Mouse (Mus musculus): Measurements from ENCODE around the gene Aig1. TPM values are rescaled to one million over a fixed set of nuclear protein-coding genes. Genes with fewer than 3 reads are reported as not detected.

Gene Aig1
- polyA plus RNA-seq, 1 experiment: 5.7 TPM

DNA sequence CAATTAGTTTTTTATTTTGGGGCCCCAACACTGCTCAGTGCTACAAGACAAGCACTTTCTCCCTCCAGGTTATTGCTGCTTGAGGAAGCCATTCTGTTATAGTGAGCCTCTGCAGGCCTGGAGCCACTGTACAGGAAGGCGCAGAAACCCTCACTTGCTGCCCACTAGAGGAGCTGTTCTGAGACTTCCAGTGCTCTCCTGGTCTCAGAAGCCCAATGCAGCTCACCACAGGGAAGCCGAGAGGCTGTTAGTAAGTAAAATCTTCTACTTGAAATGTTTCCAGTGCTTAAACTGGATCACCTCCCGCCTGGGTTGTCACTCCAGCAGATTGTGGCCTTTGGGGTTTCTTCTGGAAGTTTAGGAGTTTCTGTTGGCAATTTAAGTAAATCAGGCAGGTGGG lies 186.2 kb downstream of the Aig1 start:
- Histone ChIP-seq H3K36me3 (replicated peaks; ENCODE audit: low read length) (no peaks in the 10 kb centered on the region), H3K9me3 (no peaks in the 10 kb centered on the region), H3K27me3 (replicated peaks) (no peaks in the 10 kb centered on the region), H3K4me3 (replicated peaks) (no peak overlapping the region), H3K4me1 (peaks cover 36% of the 10 kb centered on the region)
- no peak for TF ChIP-seq GATA1 (IDR thresholded peaks at IDR 0.05; ENCODE audit: borderline replicate concordance, low read length)
- TF ChIP-seq FLI1 (IDR thresholded peaks at IDR 0.05; ENCODE audit: low read length): no peak

DNA sequence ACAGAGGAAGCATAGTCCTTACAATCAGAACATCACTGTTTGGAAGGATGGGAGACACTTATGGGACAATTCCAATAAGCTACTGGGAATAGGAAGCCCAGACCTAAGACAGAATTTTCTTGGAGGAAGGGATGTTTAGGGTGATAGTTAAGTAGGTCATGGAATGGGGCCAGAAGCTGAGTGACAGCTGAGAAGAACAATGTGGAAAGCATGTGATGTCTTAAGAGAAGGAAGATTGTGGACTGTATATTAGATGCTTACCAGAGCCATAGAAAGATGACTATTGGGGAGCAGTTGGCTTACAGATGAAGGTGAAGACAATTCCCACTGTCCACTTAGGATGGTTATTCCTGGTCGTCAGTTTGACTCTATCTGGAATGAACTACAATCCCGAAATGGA lies 191.3 kb downstream of the Aig1 start:
- peaks cover under 1% of the 10 kb centered on the region; the same call in 1 of the 2 replicates for H3K4me1 ChIP-seq
- no peak overlapping the region for H3K4me3 ChIP-seq (replicated peaks)
- no peak for TF ChIP-seq FLI1 (IDR thresholded peaks at IDR 0.05; ENCODE audit: low read length)
- TF ChIP-seq GATA1 (IDR thresholded peaks at IDR 0.05; ENCODE audit: borderline replicate concordance, low read length): no peak
- no peaks in the 10 kb centered on the region for H3K27me3 ChIP-seq (replicated peaks)
- no peaks in the 10 kb centered on the region for H3K36me3 ChIP-seq (replicated peaks; ENCODE audit: low read length)
- no peaks in the 10 kb centered on the region for H3K9me3 ChIP-seq

DNA sequence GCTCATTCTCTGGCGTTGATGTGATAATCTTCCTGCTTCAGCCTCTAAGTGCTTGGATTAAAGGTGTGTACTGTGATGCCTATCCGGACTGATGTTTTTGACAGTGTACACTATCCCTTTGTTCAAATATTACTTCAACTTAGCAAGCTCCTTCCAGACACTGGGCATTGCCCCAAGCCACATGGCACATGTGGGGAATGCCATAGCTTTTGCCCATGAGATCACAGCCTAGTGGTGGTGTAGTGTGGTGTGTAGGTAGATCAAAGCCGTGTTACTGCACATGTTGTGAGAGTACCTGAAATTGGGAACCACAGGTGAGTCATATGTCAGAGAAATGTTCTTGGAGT lies 193.8 kb downstream of the Aig1 start:
- H3K36me3 ChIP-seq (replicated peaks; ENCODE audit: low read length): no peaks in the 10 kb centered on the region
- no peak for TF ChIP-seq GATA1 (IDR thresholded peaks at IDR 0.05; ENCODE audit: borderline replicate concordance, low read length)
- TF ChIP-seq FLI1 (IDR thresholded peaks at IDR 0.05; ENCODE audit: low read length): no peak

DNA sequence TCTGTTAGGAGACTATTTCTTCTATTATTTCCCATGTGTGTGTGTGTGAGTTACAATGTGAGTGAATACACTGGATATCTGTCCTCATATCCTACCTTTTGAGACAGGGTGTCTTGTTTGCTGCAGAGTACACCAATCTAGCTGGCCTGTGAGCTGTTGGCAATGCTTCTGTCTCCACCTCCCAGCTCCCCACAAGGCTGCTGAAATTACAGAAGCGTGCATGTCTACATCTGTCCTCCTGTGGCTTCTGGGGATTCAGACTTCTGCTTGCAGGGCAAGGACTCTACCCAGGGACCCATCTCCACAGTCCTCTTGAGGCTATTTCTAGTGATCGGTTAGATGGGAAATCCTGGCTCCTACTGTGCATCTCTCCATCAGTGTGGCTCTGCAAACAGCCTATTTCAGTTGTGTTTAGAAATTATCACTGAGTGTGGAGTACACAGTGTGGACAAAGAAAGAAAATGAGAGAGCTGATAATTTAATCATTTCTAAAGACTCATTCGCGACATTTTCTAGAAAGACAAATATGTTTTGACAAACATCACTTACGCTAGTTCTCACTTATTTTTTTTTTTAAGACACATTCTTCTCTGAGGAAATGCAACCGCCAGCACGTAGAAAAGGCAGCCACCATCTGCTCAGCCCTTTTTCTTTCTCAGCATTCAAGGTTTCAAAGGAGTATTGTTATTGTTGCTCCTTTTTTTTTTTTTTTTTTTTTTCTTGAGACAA lies 194.3 kb downstream of the Aig1 start:
- no peaks in the 10 kb centered on the region for H3K9me3 ChIP-seq
- TF ChIP-seq GATA1 (IDR thresholded peaks at IDR 0.05; ENCODE audit: borderline replicate concordance, low read length) (no peak), FLI1 (IDR thresholded peaks at IDR 0.05; ENCODE audit: low read length) (no peak)
- H3K4me1 ChIP-seq: 0 out of 2 replicates have a peak, but pooled peaks cover 4% of the 10 kb centered on the region
- H3K4me3 ChIP-seq (replicated peaks): no peak overlapping the region
- H3K27me3 ChIP-seq (replicated peaks): no peaks in the 10 kb centered on the region
- H3K36me3 ChIP-seq (replicated peaks; ENCODE audit: low read length): no peaks in the 10 kb centered on the region

More for the DNA sequence above, 193.8 kb downstream of the Aig1 start:
- H3K4me3 ChIP-seq (replicated peaks): no peak overlapping the region
- H3K27me3 ChIP-seq (replicated peaks): no peaks in the 10 kb centered on the region
- H3K4me1 ChIP-seq: 0 out of 2 replicates have a peak, but pooled peaks cover 4% of the 10 kb centered on the region
- H3K9me3 ChIP-seq: no peaks in the 10 kb centered on the region

DNA sequence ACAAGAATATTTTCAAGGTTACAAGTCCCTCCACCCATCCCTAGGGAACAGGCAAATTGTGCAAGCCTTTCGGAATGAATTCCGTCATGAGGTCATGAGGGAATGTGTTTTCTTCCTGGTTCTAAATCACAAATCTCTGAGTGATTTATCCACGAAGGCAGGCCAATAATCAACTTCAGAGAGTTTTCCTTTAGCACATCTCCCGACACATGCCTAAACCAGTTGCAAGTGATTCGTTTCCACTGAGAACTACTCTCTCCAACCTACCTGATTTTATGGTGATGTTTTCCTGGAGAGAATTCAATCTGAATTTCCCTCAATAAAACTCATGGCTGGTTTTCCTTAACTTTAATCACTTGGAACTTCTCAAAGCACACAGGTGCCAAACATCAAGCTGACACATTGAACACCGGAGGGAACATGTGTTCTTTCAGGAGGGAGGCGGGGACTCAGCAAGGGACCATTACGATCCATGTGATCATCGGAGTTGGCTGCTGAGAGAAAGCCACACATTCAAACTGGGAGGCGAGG lies 201.5 kb downstream of the Aig1 start:
- Histone ChIP-seq H3K27me3 (replicated peaks) (no peaks in the 10 kb centered on the region), H3K4me3 (replicated peaks) (no peak overlapping the region), H3K9me3 (no peaks in the 10 kb centered on the region), H3K4me1 (peaks cover 12% of the 10 kb centered on the region), H3K36me3 (replicated peaks; ENCODE audit: low read length) (no peaks in the 10 kb centered on the region)
- TF ChIP-seq FLI1 (IDR thresholded peaks at IDR 0.05; ENCODE audit: low read length) (no peak), GATA1 (IDR thresholded peaks at IDR 0.05; ENCODE audit: borderline replicate concordance, low read length) (no peak)

DNA sequence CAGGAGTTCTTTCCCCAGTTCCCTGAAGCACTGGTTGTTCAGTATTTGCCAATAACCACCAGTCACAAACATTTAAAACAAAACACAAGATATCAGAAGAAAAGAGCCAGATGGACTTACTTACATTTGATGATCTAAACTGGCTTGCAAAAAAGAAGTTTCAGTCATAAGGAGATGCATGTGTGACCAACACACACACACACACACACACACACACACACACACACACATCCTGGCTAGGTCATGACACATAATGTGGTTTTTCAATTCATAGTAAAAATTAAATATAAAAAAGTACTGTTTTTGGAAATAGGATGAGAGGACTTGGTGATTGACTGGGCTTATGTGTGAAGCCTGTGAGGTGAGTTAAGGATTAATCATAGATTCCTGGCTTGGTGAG lies 205.3 kb downstream of the Aig1 start:
- Histone ChIP-seq H3K27me3 (replicated peaks) (no peaks in the 10 kb centered on the region), H3K9me3 (no peaks in the 10 kb centered on the region)

DNA sequence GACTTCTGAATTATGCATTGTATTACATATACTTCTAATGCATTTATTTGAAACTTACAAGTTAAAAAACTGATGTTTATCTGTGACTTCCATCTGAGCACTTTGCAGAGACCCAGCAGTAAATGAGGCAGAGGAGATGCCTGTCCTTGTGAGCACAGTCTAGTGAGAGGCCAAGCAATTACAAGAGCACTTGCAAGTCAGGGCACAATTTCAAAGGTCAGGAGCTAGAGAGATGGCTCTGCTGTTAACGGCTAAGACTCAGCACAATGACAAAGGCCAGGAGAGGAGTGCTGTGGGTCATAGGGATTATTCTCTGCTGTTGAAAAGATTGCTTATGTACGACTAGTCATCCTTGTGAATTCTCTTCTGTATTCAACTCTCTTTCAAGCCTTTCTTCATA lies 209.0 kb downstream of the Aig1 start:
- no peak for TF ChIP-seq FLI1 (IDR thresholded peaks at IDR 0.05; ENCODE audit: low read length)
- TF ChIP-seq GATA1 (IDR thresholded peaks at IDR 0.05; ENCODE audit: borderline replicate concordance, low read length): no peak
- H3K36me3 ChIP-seq (replicated peaks; ENCODE audit: low read length): no peaks in the 10 kb centered on the region
- H3K4me1 ChIP-seq: peaks cover 7% of the 10 kb centered on the region
- no peaks in the 10 kb centered on the region for H3K9me3 ChIP-seq
- no peaks in the 10 kb centered on the region for H3K27me3 ChIP-seq (replicated peaks)
- H3K4me3 ChIP-seq (replicated peaks): no peak overlapping the region

More for the DNA sequence above, 205.3 kb downstream of the Aig1 start:
- Histone ChIP-seq H3K4me1 (peaks cover 8% of the 10 kb centered on the region), H3K36me3 (replicated peaks; ENCODE audit: low read length) (no peaks in the 10 kb centered on the region), H3K4me3 (replicated peaks) (no peak overlapping the region)
- TF ChIP-seq GATA1 (IDR thresholded peaks at IDR 0.05; ENCODE audit: borderline replicate concordance, low read length) (no peak), FLI1 (IDR thresholded peaks at IDR 0.05; ENCODE audit: low read length) (no peak)

DNA sequence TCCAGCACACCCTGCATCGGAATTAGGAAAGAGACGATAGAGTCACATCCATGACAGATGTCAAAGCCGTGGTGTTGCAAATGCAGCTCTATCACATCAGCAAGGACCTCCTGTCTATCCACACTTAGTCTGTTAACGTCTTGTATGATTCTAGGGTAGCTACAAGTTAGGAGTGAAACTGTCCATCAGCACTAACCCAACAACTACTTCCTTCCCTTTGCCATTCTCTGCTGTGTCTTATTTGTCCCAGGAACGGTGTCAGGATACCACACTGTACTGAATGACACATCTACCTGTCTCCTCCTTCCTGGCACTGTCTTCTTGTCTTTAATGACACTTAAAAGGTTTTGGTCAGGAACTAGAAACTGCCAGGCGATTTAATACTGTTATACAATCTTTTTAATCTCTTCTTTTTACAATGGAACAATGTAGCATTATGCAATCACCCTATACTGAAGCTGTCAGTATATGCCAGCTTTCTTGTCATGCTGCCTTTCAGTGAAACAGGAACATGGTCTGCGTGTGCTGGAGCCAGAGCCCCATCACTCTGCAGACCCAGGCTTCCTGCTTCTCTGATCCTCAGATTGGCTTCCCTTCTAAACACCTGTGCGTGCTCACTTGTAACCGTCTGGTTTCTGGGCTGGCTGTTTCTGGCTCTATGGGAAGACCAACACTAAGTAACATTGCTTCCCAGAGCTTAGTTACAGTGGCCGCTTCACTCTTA lies 214.9 kb downstream of the Aig1 start:
- Histone ChIP-seq H3K9me3 (no peaks in the 10 kb centered on the region), H3K36me3 (replicated peaks; ENCODE audit: low read length) (no peaks in the 10 kb centered on the region), H3K4me3 (replicated peaks) (no peak overlapping the region), H3K27me3 (replicated peaks) (no peaks in the 10 kb centered on the region), H3K4me1 (no peaks in the 10 kb centered on the region)
- TF ChIP-seq FLI1 (IDR thresholded peaks at IDR 0.05; ENCODE audit: low read length) (no peak), GATA1 (IDR thresholded peaks at IDR 0.05; ENCODE audit: borderline replicate concordance, low read length) (no peak)

DNA sequence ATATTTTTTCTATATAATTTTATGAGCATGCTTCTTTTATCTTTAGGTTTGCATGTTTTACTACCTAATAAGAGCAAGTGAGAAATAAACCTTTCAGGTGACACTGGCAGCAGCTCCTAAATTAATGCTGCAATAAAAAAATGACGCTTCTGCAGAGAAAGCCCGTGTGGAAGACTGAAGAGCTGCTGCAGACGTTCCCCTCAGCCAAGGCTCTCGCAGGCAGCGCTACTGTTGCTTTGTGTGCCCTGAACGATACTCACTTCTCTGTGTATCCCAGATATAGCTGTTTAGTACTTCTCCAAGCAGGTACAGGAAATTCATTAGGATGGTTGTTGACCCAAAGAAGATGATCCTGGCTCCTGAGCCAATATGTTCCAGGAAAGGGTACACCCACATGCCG lies 215.5 kb downstream of the Aig1 start:
- Histone ChIP-seq H3K27me3 (replicated peaks) (no peaks in the 10 kb centered on the region), H3K9me3 (no peaks in the 10 kb centered on the region), H3K36me3 (replicated peaks; ENCODE audit: low read length) (no peaks in the 10 kb centered on the region), H3K4me3 (replicated peaks) (no peak overlapping the region), H3K4me1 (no peaks in the 10 kb centered on the region)
- TF ChIP-seq FLI1 (IDR thresholded peaks at IDR 0.05; ENCODE audit: low read length) (no peak), GATA1 (IDR thresholded peaks at IDR 0.05; ENCODE audit: borderline replicate concordance, low read length) (no peak)

DNA sequence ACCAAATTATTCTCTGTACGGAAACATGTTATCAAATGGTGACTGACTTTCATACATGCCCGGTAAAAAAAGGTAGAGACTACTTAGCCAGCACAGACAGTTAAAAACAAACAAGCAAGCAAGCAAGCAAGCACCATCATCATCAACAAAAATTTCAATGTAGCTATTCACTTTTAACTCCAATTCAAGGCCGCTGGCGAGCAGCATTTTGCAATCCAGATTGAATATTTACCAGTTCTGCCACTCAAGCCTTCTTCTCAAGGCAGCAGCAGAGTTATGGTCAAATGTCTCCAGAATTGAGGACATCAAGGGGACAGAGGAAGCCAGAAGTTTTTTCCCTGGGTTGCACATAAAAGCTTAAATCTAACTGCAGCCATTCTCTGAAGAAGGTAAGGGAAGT lies 216.7 kb downstream of the Aig1 start:
- no peak for TF ChIP-seq FLI1 (IDR thresholded peaks at IDR 0.05; ENCODE audit: low read length)
- no peak for TF ChIP-seq GATA1 (IDR thresholded peaks at IDR 0.05; ENCODE audit: borderline replicate concordance, low read length)
- no peaks in the 10 kb centered on the region for H3K36me3 ChIP-seq (replicated peaks; ENCODE audit: low read length)

More for the DNA sequence above, 216.7 kb downstream of the Aig1 start:
- Histone ChIP-seq H3K27me3 (replicated peaks) (no peaks in the 10 kb centered on the region), H3K9me3 (no peaks in the 10 kb centered on the region), H3K4me3 (replicated peaks) (no peak overlapping the region), H3K4me1 (no peaks in the 10 kb centered on the region)
